Mouse (Mus musculus) cerebellum, adult 2 months (tissue): ENCODE results near the gene Srxn1.

ENCODE experiments used
- CTCF ChIP-seq: fragments of 200-500 bp; IDR thresholded peaks from 2 replicates; pipeline ENCODE4 v1.5.1; 2011; ENCODE audit warnings: low read depth, mild to moderate bottlenecking, control low read depth, low read length, moderate library complexity, borderline replicate concordance; ENCODE audit not compliant: insufficient read depth
- POLR2A ChIP-seq: fragments of 200-500 bp; IDR thresholded peaks from 2 replicates; pipeline ENCODE4 v1.6.1; 2011; ENCODE audit warnings: low read length, control low read depth, borderline replicate concordance; ENCODE audit not compliant: insufficient read depth

- no peak for TF ChIP-seq CTCF
- no peak for TF ChIP-seq POLR2A
Observed at GRCm38 (mm10) chr2:152096922-152097321, 8.4 kb upstream of the Srxn1 start.
